Mouse (Mus musculus): ENCODE data around the gene Cntfr.

Gene Cntfr

DNA sequence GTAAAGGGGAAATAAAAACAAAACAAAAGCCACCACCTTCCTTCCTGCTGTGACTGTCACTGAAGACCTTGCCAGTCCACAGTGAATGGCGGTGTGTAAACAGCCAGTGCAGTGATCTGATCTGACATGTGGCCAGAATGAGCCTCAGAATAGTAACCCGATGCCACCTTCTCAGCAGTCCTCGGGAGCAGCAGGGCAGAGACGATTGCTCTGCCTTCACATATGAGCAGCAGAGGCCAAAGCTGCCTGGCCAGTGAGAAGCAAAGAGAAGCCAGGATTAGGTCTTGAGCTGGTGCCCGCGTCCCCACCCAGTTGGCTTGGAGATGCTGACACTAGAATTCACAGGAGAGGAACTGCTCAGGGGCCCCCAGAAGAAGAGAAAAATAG lies 86.3 kb downstream of the Cntfr start:
- no peak for DNase-seq (ENCODE audit: low spot score)

DNA sequence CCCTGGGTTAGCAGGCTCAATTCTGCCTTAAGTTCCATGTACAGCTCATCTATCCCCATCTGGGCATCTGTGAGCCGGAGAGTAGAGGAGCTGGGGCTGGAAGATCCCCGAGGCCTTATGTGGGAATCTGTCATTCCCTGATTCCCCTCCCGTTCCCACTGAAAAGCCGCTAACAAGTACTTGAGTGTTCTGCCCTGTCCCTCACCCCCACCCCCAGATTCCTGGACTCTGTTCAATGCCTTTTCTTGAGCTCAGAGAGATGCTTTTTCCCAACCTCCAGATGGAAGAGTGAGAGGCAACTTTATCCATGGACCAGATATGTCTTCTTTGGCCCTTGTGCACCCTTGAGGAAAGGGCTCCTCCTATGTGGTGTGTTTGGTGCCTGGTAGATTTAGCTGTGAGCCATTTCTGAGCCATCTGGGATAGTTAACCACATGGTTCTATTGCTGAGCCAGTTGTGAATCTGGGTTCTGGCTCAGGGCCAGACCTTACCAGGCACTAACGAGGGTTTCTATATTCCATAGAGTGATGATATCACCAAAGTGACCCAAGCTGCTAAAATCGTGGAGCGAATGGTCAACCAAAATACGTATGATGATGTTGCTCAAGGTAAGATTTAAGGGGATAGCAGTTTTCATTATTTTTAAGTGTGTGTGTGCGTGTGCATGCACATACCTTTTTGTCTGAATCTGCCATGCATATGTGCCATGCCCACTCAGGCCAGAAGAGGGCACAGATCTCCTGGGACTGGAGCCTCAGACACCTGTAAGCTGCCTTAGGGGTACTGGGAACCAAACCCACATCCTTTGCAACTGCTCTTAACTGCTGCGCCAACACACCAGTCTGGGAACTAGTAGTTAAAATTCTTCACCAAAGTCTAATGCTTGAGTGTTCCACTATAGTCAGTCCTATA lies 87.0 kb downstream of the Cntfr start:
- no peak for DNase-seq (ENCODE audit: low spot score)
